Mouse (Mus musculus): ENCODE results near the gene Cd7.
"Not testable (repeated sequence)": the region's sequence is repeated elsewhere in the genome, so short reads cannot be mapped to it uniquely, and the experiment has no call there.

The Cd7 gene

DNA sequence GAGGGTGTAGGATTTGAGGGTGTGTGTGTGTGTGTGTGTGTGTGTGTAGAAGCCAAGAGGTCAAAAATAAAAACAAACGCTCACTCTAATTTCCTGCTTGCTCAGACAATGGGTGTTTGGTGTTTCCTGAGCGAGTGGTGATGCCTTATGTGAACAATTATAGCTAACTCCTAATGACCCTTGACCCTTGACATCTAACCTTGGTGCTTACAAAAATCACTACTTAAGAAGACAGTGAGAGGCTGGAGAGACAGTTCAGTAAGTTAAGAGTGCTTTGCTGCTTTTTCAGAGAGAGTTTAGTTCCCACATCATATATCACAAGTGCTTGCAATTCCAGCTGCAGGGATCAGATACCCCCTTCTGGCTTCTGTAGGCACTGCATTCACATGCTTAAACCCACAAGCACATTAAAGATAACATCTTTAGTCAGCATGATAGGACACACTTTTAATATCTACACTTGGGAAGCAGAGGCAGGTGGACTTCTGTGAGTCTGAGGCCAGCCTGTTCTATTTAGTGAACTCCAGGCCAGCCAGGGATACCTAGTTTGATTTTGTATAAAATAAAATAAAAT, 8.7 kb upstream of the Cd7 start:
- DNase-seq (ENCODE audit: low read depth, low spot score) = peak; percentile 53

DNA sequence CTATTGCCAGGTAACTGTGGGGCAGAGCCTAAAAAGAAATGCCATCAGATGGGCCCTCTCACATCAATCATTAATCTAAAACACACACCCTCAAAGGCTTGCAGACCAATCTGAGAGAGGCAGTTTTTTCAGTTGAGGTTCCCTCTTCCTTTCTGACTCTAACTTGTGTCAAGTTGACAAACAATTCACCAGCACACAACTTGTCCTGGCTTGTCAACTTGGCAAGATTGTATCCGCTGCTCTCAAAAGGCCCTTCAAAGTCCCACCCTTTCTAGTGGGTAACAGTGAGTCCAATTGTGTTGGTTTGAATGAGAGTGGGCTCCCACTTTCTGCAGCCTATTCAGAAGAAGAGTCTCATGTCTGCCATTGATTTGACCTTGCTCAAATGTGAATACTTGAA, 6.1 kb upstream of the Cd7 start:
- no peak for DNase-seq (ENCODE audit: low read depth, low spot score)

DNA sequence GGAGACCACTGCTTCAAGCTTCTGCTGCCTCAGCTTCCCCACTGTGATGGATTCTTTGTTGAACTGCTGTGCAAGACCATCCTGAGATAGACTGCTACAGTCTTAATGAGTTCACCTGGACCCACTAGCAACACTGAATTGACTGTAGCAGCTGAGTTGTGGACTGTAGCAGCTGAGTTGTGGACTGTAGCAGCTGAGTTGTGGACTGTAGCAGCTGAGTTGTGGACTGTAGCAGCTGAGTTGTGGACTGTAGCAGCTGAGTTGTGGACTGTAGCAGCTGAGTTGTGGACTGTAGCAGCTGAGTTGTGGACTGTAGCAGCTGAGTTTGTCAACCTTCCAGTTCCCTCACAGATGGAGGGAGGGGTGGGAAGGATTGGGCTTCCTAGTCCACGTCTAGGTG, 3.8 kb upstream of the Cd7 start:
- not testable (repeated sequence) for DNase-seq (ENCODE audit: low read depth, low spot score)

DNA sequence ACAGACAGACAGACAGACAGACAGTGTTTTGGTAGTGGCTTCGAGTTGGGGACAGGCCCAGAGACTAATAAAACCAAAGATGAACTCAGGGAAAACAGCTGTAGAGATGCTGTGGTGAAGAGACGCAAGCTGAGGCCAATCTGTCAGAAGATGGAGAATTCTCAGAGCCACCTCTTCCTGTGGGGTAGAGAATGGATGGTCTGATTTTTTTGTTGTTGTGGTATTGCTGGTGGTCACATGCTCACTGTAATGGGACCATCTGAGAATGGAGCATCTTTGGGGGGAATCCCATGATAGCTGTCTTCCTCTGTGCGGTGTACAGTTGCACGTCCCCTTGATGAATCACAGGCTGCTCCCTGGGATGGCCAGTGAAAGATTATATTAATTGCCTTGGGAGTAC, 3.3 kb upstream of the Cd7 start:
- no peak for DNase-seq (ENCODE audit: low read depth, low spot score)

DNA sequence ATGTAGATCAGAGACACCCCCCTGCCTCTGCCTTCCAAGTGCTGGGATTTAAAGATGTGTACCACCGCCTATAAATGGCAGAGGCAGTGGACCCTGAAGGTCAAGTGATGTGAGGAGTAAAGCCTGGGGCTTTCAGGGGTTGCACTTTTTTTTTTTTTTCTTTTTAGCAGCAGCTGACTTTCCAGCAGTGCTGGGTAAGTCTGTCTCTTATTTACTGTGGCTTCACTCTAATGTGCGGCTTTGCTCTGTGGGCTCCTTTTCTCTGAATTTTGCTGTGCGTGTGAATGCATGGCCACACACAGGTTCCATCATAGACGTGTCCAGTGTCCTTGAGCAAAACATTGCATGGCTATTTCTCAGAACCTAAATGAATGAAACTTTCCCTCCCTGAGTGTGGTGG, 2.4 kb upstream of the Cd7 start:
- DNase-seq (ENCODE audit: low read depth, low spot score) = no peak

GRCm38 (mm10) chr11:121041212-121041611, 2.0 kb upstream of the Cd7 start:
- DNase-seq (ENCODE audit: low read depth, low spot score) = peak; percentile 89

GRCm38 (mm10) chr11:121038366-121039240, 615 bp downstream of the Cd7 start:
- DNase-seq (ENCODE audit: low read depth, low spot score) = peak; percentile 53

DNA sequence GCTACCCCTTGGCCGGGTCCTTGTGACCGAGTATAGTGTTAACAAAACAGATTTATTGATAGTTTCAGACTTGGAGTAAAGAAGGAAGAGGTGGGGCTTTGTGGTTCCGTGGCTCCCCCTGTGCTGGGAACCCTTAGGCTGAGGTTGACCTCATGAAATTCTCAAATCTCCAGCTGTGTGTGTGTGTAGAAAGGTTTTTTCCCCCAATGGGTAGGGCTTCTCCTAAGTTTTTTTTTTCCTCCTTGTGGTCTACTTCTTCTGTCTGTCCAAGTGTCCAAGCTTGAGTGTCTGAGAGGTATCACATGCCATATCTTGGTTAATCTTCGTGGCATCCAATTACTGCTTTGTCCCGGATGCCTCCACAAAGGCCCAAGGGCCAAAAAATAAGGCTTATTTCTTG, 6.1 kb downstream of the Cd7 start:
- no peak for DNase-seq (ENCODE audit: low read depth, low spot score)

DNA sequence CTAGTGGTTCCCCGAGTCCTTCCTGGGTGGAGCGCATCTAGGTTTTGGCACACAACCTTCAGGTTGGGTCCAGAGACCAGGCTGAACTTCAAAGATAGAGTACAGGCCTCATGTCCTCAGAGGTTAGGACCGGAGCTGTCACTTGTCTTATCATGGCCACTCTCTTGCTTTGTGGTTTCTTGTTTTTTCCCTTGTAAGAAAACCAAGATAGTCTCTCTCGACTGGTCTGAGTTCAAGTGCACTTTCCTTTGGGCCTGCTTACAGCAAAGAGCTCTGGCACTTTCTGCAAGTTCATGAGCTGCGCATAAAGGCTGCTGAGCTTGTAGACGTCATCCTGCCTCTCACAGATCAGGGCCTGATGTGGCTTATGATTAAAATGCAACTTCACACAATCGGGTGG, 12.0 kb downstream of the Cd7 start:
- DNase-seq (ENCODE audit: low read depth, low spot score) = no peak

- no peak for DNase-seq (ENCODE audit: low read depth, low spot score)
Measured at GRCm38 (mm10) chr11:121024163-121024562, 15.1 kb downstream of the Cd7 start.

DNA sequence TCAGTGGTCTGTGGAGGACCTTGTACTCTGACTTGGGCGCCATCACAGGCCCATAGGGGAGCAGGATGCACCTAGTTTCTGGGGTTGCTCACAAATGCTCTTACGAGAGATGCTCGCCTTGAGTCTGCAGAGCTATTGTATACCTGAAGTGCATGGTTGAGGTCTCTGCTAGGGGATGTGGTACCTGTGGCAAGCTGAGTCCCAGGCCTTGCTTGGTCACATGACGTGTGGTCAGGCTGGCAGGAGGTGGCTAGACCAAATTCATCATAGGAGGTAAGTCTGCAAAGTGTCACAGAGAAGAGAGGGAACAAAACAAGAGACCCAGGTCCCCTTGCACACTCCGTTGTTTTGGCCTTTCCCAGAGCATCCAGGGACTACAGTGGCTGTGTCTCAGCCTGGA, 19.7 kb downstream of the Cd7 start:
- DNase-seq (ENCODE audit: low read depth, low spot score) = no peak

GRCm38 (mm10) chr11:121017703-121018102, 21.5 kb downstream of the Cd7 start:
- peak; percentile 82 for DNase-seq (ENCODE audit: low read depth, low spot score)

- DNase-seq (ENCODE audit: low read depth, low spot score) = no peak
Measured at GRCm38 (mm10) chr11:121015472-121015871, 23.7 kb downstream of the Cd7 start.

DNA sequence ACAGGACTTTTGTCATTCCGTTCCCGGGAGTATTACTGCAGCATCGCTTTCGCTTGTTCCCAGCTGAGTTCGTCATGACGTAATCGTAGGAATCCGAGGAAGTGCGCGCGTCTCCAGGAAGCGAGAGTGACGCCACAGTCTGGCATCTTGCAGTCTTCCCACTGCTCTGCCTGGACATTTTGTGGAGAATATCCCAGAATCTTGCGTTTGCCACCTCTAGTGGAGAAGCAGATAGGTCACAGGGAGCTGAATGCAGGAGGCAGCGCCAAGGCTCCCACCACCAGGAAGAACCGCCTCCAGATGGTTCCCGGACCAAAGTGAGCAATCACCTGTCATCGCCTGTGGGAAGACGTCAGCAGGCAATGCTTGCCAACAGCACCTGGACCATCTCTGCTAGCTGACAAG, 24.3 kb downstream of the Cd7 start:
- DNase-seq (ENCODE audit: low read depth, low spot score) = no peak

DNA sequence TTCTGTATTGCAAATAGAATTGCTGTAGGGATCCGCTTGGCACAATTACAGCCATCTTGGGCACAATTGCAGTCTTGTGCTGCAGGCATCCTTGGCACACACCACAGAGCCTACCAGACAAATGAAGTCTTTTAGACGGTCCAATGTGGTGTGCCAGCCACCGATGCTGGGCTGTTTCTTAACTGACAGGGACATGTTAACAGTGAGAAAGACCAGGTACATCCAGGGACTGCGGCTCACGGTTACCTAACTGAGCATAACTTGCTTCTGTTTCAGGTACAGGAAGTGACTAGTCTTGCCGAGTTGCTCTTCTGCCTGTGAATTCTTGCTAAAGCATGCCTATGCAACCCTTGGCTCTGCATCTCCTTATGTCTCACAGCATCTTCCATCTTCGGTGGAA, 25.6 kb downstream of the Cd7 start:
- no peak for DNase-seq (ENCODE audit: low read depth, low spot score)

GRCm38 (mm10) chr11:121010044-121010755, 29.0 kb downstream of the Cd7 start:
- DNase-seq (ENCODE audit: low read depth, low spot score) = no peak

GRCm38 (mm10) chr11:121006184-121006583, 33.0 kb downstream of the Cd7 start:
- no peak for DNase-seq (ENCODE audit: low read depth, low spot score)

DNA sequence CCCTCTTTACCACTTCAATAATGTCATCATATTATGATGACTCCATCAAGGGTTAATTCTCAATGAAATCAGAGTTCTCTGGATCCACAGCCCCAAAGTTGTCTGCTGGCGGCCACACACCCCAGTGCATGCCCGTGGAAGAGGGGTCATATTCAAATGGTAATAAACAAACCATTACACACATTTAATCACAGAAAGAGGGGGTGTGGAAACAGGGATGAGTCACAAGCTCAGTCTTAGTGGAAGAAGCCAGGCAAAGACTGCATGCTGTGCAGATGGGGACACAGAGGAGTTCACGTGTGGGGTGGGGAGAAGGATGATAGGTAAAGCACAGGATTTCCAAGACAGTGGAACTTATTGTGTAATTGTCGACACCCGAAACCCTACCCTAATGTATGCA, 34.9 kb downstream of the Cd7 start:
- no peak for DNase-seq (ENCODE audit: low read depth, low spot score)

GRCm38 (mm10) chr11:121001966-121002365, 37.3 kb downstream of the Cd7 start:
- no peak for DNase-seq (ENCODE audit: low read depth, low spot score)

DNA sequence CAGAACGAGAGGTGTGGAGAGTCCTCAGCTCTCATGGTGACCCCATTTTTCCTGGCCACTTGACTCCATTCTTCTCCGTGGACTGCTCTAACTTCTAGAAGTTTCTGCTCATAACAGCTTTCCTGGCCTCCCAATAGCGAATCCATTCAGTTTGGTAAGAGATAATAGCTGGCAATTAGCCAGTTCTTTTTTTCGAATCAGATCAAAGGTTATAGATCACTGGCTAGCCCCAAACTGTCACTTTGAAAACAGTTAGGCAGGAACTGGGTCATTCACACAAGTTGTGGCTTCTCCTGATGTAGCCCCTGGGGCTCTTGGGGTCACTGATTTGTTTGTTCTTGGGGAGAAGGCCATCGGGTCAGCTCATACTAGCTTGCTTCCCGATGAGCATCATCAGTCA, 44.5 kb downstream of the Cd7 start:
- DNase-seq (ENCODE audit: low read depth, low spot score) = no peak

- no peak for DNase-seq (ENCODE audit: low read depth, low spot score)
Measured at GRCm38 (mm10) chr11:120993586-120993985, 45.6 kb downstream of the Cd7 start.

GRCm38 (mm10) chr11:120993080-120993479, 46.1 kb downstream of the Cd7 start:
- DNase-seq (ENCODE audit: low read depth, low spot score) = no peak

GRCm38 (mm10) chr11:120991791-120992190, 47.4 kb downstream of the Cd7 start:
- no peak for DNase-seq (ENCODE audit: low read depth, low spot score)
